Mouse (Mus musculus): Measurements from ENCODE around the gene Neurl1a. TPM values are rescaled to one million over a fixed set of nuclear protein-coding genes. Genes with fewer than 3 reads are reported as not detected.

The Neurl1a gene
- polyA plus RNA-seq, 1 experiment: 2.3 TPM

DNA sequence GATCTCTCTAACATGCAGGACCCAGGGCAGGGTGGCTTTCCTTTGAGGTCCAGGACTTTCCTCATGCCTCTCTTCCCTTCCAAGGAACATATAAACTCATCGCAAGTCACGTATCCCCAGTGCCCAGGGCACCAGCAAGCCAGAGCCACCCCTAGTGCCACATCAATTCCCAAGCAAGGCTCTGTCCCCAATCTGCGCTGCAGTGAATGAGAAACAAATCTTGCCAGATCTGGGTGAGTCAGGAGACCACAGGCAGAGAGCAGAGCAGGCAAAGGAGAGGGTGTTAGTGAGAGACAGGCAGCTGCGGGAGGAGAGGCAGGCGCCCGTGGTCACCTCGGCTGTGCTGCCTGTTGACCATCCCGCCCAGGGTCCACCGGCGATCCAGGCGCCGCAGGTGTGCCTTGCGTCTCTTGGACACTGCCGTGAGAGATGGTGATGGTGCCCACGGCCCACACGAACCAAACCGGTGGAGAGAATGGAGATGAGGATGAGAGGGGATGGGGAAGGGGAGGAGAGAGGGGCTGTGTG, 104.1 kb downstream of the Neurl1a start:
- Histone ChIP-seq H3K27me3 (replicated peaks; ENCODE audit: control insufficient read depth, insufficient read depth, low read length) (no peaks in the 10 kb centered on the region), H3K4me1 (ENCODE audit: control insufficient read depth, insufficient read depth, low read length) (peaks cover 7% of the 10 kb centered on the region), H3K4me3 (ENCODE audit: insufficient read depth, low read depth, low read length) (no peak overlapping the region), H3K27ac (ENCODE audit: insufficient read depth, low read depth, low read length) (no peak overlapping the region), H3K36me3 (ENCODE audit: control insufficient read depth, insufficient read depth, low read length) (no peaks in the 10 kb centered on the region)
- 88% methylated on average over 17 of the region's 17 CpGs for WGBS
- no peak for DNase-seq
- TF ChIP-seq POLR2A (IDR thresholded peaks at IDR 0.05; ENCODE audit: low read depth, low read length): no peak
- no peak for TF ChIP-seq CTCF (conservative IDR thresholded peaks at IDR 0.05; ENCODE audit: insufficient read depth, insufficient read length, low read depth, low read length)

DNA sequence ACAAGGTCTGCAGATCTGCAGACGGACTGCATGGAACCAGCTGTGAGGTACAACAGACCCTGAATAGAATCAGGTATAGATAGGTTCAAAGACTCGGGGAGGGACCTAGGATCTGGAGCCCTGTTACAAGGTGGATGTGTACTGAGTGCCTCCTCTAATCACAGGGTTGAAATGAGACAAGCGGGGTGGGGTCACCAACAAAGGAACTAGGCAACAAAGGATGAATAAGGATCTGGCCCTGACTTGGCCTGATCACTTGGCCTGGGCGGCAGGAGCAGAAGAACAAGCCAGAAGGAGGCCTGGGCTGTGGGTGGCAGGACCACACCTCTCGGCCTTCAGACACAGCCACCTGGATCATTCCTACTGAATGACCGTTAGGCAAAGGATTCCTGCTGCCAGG, 107.0 kb downstream of the Neurl1a start:
- no peaks in the 10 kb centered on the region for H3K36me3 ChIP-seq (ENCODE audit: control insufficient read depth, insufficient read depth, low read length)
- TF ChIP-seq POLR2A (IDR thresholded peaks at IDR 0.05; ENCODE audit: low read depth, low read length) (no peak), CTCF (conservative IDR thresholded peaks at IDR 0.05; ENCODE audit: insufficient read depth, insufficient read length, low read depth, low read length) (no peak)
- H3K4me1 ChIP-seq (ENCODE audit: control insufficient read depth, insufficient read depth, low read length): no peaks in the 10 kb centered on the region
- no peak for DNase-seq
- H3K4me3 ChIP-seq (ENCODE audit: insufficient read depth, low read depth, low read length): no peak overlapping the region
- 90% methylated on average over 6 of the region's 6 CpGs for WGBS
- H3K27me3 ChIP-seq (replicated peaks; ENCODE audit: control insufficient read depth, insufficient read depth, low read length): no peaks in the 10 kb centered on the region
- H3K27ac ChIP-seq (ENCODE audit: insufficient read depth, low read depth, low read length): no peak overlapping the region

DNA sequence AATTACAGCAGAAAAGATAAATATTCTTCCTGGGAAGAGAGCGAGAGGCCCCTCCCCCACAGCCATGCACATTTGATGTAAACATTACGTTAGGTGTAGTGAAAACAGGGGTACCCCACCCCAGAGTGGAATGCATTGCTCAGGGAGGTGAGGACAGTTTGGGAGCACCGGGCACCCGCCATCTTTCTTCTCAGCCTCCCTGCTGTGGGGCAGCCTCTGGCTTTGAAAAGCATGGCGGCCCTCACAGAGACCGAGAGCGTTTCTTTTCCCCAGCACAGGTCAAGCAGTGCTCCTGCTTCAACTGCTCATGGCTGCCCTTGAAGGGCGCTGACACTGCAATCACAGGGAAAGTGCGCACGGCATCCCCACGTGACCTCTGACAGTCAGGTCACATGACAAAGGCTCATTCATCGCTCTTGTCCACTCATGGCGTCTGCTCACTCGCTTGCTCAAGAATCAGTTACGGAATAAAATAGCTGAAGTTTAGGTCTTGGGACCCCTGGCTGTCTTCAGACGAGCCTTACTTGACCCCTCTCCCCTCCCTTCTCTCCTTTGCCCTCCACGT, 108.3 kb downstream of the Neurl1a start:
- TF ChIP-seq CTCF (conservative IDR thresholded peaks at IDR 0.05; ENCODE audit: insufficient read depth, insufficient read length, low read depth, low read length) (no peak), POLR2A (IDR thresholded peaks at IDR 0.05; ENCODE audit: low read depth, low read length) (no peak)
- Histone ChIP-seq H3K27ac (ENCODE audit: insufficient read depth, low read depth, low read length) (no peak overlapping the region), H3K4me3 (ENCODE audit: insufficient read depth, low read depth, low read length) (no peak overlapping the region), H3K4me1 (ENCODE audit: control insufficient read depth, insufficient read depth, low read length) (0 out of 2 replicates have a peak, but pooled peaks cover under 1% of the 10 kb centered on the region), H3K27me3 (replicated peaks; ENCODE audit: control insufficient read depth, insufficient read depth, low read length) (no peaks in the 10 kb centered on the region), H3K36me3 (ENCODE audit: control insufficient read depth, insufficient read depth, low read length) (no peaks in the 10 kb centered on the region)
- DNase-seq: no peak
- 73% methylated on average over 17 of the region's 17 CpGs for WGBS

DNA sequence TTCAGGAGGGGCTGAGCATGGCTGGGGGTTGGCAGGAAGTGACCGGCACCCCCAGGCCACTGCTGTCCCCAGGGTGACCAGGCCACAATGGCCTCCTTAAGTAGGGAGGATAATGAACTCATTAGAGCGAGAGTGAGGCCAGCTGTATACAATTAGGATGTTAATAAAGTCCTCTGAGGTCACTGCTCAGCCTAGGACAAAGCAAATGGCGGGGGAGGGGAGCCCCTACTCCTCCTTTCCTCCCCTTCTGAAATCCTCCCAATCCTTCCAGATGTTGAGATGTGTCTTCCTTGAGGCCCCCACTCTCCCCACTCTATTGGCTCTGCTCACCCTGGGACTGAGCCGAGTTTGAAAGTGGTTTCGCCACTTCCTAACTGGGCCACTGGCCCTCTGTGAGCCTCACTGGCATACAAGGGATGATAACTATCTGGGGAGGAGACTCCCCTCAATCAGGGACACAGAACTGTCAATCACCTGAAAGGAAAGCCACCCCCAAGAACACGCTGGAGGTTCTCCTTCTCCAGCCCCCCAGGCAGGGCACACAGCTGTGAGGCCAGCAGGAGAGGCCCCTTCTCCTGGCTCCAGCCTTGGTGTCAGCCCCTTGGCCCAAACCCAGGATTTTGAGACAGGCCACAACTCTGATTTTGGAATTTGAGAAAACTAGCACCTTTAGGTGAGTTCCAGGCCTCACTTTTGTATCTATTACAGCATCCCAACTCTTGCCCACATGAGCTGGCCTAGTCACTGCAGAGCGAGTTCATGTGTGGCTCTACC, 112.9 kb downstream of the Neurl1a start:
- Histone ChIP-seq H3K27me3 (replicated peaks; ENCODE audit: control insufficient read depth, insufficient read depth, low read length) (no peaks in the 10 kb centered on the region), H3K4me3 (ENCODE audit: insufficient read depth, low read depth, low read length) (no peak overlapping the region), H3K27ac (ENCODE audit: insufficient read depth, low read depth, low read length) (no peak overlapping the region; the same call in 1 of the 2 replicates), H3K36me3 (ENCODE audit: control insufficient read depth, insufficient read depth, low read length) (no peaks in the 10 kb centered on the region), H3K4me1 (ENCODE audit: control insufficient read depth, insufficient read depth, low read length) (0 out of 2 replicates have a peak, but pooled peaks cover 3% of the 10 kb centered on the region)
- DNase-seq: peak; percentile 47
- TF ChIP-seq POLR2A (IDR thresholded peaks at IDR 0.05; ENCODE audit: low read depth, low read length) (no peak), CTCF (conservative IDR thresholded peaks at IDR 0.05; ENCODE audit: insufficient read depth, insufficient read length, low read depth, low read length) (no peak)
- WGBS: 68% methylated on average over 7 of the region's 7 CpGs

DNA sequence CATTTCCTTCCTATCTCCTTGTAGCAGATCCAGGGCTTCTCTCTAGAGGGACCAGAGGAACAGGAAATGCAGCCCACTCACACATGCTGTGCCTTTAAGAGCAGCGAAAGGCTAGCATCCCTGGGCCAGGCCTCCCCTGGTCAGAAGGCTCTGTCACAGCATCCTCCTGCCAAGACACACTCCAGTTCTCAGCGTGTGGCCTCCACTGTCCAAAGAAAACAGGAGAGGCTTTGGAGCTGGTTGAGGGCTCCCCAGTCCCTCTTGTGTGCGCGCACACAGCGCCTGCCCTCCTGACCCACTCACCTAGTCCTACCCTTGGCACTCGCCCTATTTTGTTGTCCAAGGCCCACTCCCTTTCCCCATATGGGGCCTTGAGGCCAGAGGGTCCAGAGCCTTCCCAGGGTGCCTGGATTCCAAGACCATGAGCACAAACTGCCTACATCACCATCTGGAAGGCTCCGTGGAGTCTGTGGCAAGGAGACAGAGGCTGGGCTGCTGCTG, 113.9 kb downstream of the Neurl1a start:
- 64% methylated on average over 7 of the region's 7 CpGs for WGBS
- Histone ChIP-seq H3K27ac (ENCODE audit: insufficient read depth, low read depth, low read length) (peak overlapping the region; percentile 37; the same call in 1 of the 2 replicates), H3K27me3 (replicated peaks; ENCODE audit: control insufficient read depth, insufficient read depth, low read length) (no peaks in the 10 kb centered on the region)

DNA sequence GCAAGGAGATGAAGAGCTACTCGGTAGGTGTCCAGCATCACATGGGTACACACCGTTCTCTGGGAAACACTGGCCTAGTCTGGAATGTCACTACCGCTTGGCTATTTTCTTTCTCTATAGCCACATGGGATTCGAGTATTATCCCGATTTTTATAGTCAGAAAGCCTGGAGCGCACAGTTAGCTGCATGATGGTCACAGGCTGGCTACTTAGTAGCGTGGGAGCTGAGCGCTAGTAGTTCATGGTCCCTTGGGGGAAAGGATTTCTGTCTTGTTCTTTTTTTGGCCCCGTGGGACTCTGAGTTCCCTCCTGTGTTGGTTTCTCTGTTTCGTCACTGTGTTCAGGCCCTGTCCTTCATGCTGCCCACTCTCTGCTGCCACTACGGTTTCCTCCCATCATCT, 119.5 kb downstream of the Neurl1a start:
- Histone ChIP-seq H3K27ac (ENCODE audit: insufficient read depth, low read depth, low read length) (no peak overlapping the region), H3K4me3 (ENCODE audit: insufficient read depth, low read depth, low read length) (no peak overlapping the region), H3K36me3 (ENCODE audit: control insufficient read depth, insufficient read depth, low read length) (no peaks in the 10 kb centered on the region), H3K4me1 (ENCODE audit: control insufficient read depth, insufficient read depth, low read length) (peaks cover 13% of the 10 kb centered on the region), H3K27me3 (replicated peaks; ENCODE audit: control insufficient read depth, insufficient read depth, low read length) (no peaks in the 10 kb centered on the region)
- WGBS: 76% methylated on average over 11 of the region's 11 CpGs
- TF ChIP-seq POLR2A (IDR thresholded peaks at IDR 0.05; ENCODE audit: low read depth, low read length) (no peak), CTCF (conservative IDR thresholded peaks at IDR 0.05; ENCODE audit: insufficient read depth, insufficient read length, low read depth, low read length) (no peak)
- DNase-seq: no peak

More for the DNA sequence above, 113.9 kb downstream of the Neurl1a start:
- no peaks in the 10 kb centered on the region for H3K36me3 ChIP-seq (ENCODE audit: control insufficient read depth, insufficient read depth, low read length)
- TF ChIP-seq CTCF (conservative IDR thresholded peaks at IDR 0.05; ENCODE audit: insufficient read depth, insufficient read length, low read depth, low read length) (no peak), POLR2A (IDR thresholded peaks at IDR 0.05; ENCODE audit: low read depth, low read length) (no peak)
- DNase-seq: peak; percentile 64
- H3K4me3 ChIP-seq (ENCODE audit: insufficient read depth, low read depth, low read length): no peak overlapping the region
- H3K4me1 ChIP-seq (ENCODE audit: control insufficient read depth, insufficient read depth, low read length): 0 out of 2 replicates have a peak, but pooled peaks cover 3% of the 10 kb centered on the region
